Mouse (Mus musculus) small intestine, adult 2 months (tissue): ENCODE results near the gene Gimap3. TPM values are rescaled to one million over a fixed set of nuclear protein-coding genes. Genes with fewer than 3 reads are reported as not detected.

Source experiments
- H3K27ac ChIP-seq: fragments of 200-500 bp; 2 replicates; pipeline ENCODE4 v1.5.1; 2012; ENCODE audit warnings: low read depth, low read length, control low read depth, inconsistent platforms; ENCODE audit not compliant: insufficient read depth
- H3K27me3 ChIP-seq: fragments of 200-500 bp; 2 replicates; pipeline ENCODE4 v1.6.1; 2012; ENCODE audit warnings: mild to moderate bottlenecking, moderate library complexity, low read length, inconsistent platforms; ENCODE audit not compliant: control insufficient read depth, insufficient read depth
- H3K36me3 ChIP-seq: fragments of 200-500 bp; 2 replicates; pipeline ENCODE4 v1.6.1; 2012; ENCODE audit warnings: mild to moderate bottlenecking, low read length, control low read depth, inconsistent platforms; ENCODE audit not compliant: control insufficient read depth, insufficient read depth
- H3K4me1 ChIP-seq: fragments of 200-500 bp; 2 replicates; pipeline ENCODE4 v1.6.1; 2012; ENCODE audit warnings: low read length, inconsistent platforms, mixed read lengths; ENCODE audit not compliant: control insufficient read depth, insufficient read depth, insufficient read length
- H3K4me3 ChIP-seq: fragments of 200-500 bp; 2 replicates; pipeline ENCODE4 v1.5.1; 2012; ENCODE audit warnings: low read depth, mild to moderate bottlenecking, control low read depth, inconsistent platforms, low read length, moderate library complexity
- CTCF ChIP-seq: fragments of 200-500 bp; IDR thresholded peaks from 2 replicates; pipeline ENCODE4 v1.5.1; 2012; ENCODE audit warnings: low read depth, mild to moderate bottlenecking, control low read depth, inconsistent platforms, low read length, moderate library complexity, mixed read lengths; ENCODE audit not compliant: insufficient replicate concordance, insufficient read length; ENCODE audit errors: extremely low read depth
- POLR2A ChIP-seq: fragments of 200-500 bp; IDR thresholded peaks from 2 replicates; pipeline ENCODE4 v1.6.1; 2012; ENCODE audit warnings: low read depth, mild to moderate bottlenecking, control low read depth, inconsistent platforms, low read length, moderate library complexity
- WGBS: fragments of 180-500 bp; shearing (Covaris S2); methylation state at CpG from one replicate; pipeline ENCODE4 v1.1.7; 2018; 5-methylcytosine and 5-hydroxymethylcytosine counted together
- polyA plus RNA-seq: library from polyadenylated mRNA; depleted of rRNA; stranded (reverse); fragments of >200 nt; gene quantifications from 2 replicates; pipeline ENCODE4 v1.2.3, GENCODE M21; 2012; rRNA removed

Gimap3 gene
- 6.2 and 13.0 TPM in 2 replicates for polyA plus RNA-seq

DNA sequence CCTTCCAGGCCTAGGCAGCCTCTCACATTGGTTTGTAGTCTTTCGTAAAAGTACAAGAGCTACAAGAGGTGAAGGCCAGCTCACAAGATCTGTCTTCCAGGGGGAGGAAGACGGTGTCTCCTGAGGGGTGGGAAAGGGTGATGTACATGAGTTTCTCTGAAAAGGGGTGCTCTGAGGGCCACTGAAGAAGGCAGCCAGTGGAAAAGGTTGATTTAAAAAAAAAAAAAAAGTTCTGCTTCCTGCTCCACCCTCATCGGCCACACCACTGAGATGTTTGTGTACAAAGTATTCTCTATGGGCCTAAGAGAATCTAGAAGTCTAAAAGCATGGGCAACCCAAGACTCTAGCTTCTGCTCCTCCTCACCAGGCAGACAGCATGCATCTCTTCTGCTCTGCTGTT, at the start of gene Gimap3:
Gene Gimap3 (minus strand): TSS at position 156 of the 400 bp plus-strand sequence.
- Histone ChIP-seq H3K36me3 (no peaks in the 10 kb centered on the region), H3K27ac (peak within 1 kb of the TSS; percentile 80), H3K27me3 (no peaks in the 10 kb centered on the region), H3K4me1 (peaks cover 10% of the 10 kb centered on the region; the same call in 1 of the 2 replicates), H3K4me3 (peak within 1 kb of the TSS; percentile 54)
- TF ChIP-seq CTCF (no peak), POLR2A (no peak)
- WGBS, result 68% methylated on average over 3 of the region's 3 CpGs

DNA sequence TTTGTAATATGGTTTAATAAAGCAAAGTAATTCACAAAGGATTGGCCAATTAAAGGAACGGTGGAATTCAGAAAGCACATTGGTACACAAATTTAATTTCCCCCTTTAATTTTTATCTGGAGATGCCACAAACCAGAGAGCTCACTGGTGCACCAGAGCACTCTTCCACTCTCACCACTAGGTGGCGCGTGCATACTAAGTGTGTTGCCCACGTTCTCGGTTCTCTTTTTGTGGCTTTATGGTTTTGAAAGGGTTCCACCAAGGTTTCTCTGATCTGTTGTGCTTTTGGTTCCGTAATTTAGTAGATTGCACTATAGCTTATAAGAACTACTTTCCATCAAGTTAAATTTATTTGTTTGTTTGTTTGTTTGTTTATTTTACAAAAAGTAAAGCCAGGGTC, 47.2 kb upstream of the Gimap3 start:
- Histone ChIP-seq H3K36me3 (no peaks in the 10 kb centered on the region), H3K4me1 (no peaks in the 10 kb centered on the region), H3K4me3 (no peak overlapping the region), H3K27me3 (no peaks in the 10 kb centered on the region), H3K27ac (no peak overlapping the region)
- TF ChIP-seq CTCF (peak; percentile 90; the same call in 1 of the 2 replicates), POLR2A (no peak)
- under 1% methylated on average over 6 of the region's 6 CpGs for WGBS

DNA sequence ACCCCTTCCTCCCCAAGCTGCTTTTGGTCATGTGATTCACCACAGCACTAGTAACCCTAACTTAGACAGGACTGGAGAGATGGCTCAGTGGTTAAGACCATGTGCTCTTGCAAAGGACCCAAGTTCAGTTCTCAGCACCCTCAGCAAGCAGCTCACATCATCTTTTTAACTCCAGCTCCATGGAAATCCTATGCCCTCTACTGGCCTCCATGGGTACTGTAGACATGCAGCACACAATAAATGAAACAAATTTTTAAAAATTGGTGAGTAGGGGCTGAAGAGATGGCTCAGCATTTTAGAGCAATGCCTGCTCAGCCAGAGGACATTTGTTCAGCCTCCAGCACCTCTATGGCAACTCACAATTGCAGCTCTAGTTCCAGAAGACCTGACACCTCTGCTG, 44.4 kb upstream of the Gimap3 start:
- Histone ChIP-seq H3K4me1 (no peaks in the 10 kb centered on the region), H3K36me3 (no peaks in the 10 kb centered on the region), H3K4me3 (no peak overlapping the region), H3K27me3 (no peaks in the 10 kb centered on the region), H3K27ac (no peak overlapping the region)
- TF ChIP-seq POLR2A (no peak), CTCF (no peak)

DNA sequence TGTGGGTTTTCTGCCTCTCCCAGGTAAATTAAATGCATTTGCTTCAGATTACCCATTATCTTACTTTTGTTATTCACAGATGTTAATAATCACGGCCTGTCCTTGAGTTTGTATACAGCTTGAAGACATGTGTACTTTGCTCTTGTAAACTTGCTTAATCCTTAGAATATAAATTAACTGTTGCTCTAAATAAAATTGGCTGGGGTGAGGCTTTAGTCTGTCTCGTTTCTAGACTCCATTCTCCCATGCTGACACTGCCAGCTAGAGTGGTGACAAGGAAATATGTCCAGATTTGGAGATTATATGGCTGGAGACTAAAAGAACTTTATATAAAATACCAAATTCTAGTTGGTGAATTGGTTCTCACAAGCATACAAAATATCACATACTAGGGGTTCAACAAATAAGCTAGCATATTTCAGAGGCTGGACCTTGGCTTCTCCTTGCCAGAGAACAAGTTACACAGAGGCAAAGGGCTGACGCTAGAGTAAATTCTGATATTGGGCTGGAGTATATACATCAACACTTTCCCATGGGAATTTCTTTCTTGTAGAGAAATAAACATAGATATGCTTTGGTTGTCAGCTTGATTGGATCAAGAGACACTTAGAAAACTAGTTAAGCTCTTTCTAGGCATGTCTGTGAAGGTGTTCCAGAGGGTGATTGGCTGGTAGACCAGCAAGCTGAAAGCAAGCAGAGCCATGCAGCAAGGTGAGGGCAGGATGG, 39.0 kb upstream of the Gimap3 start:
- WGBS, result 49% methylated on average over 3 of the region's 3 CpGs
- TF ChIP-seq POLR2A (no peak), CTCF (no peak)
- Histone ChIP-seq H3K4me3 (no peak overlapping the region), H3K36me3 (no peaks in the 10 kb centered on the region), H3K27ac (peak overlapping the region; percentile 35), H3K4me1 (no peaks in the 10 kb centered on the region), H3K27me3 (no peaks in the 10 kb centered on the region)

DNA sequence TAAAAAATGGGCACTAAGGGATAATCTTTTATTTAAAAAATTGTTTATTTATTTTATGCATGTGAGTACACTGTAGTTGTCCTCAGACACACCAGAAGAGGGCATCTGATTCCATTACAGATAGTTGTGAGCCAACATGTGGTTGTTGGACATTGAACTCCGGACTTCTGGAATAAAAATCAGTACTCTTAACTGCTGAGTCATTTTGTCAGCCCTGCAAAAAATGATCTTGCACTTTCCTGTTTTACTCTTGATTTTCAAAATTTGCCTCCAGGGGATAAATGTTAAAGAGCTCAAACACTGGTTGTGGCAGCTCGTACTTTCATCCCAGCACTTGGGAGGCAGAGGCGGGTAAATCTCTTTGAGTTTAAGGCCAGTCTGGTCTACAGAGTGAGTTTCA, 36.1 kb upstream of the Gimap3 start:
- WGBS, result 89% methylated on average over 3 of the region's 3 CpGs
- H3K36me3 ChIP-seq, result no peaks in the 10 kb centered on the region
- H3K27me3 ChIP-seq, result no peaks in the 10 kb centered on the region
- no peaks in the 10 kb centered on the region for H3K4me1 ChIP-seq
- H3K4me3 ChIP-seq, result no peak overlapping the region
- TF ChIP-seq CTCF (no peak), POLR2A (no peak)
- H3K27ac ChIP-seq, result no peak overlapping the region

DNA sequence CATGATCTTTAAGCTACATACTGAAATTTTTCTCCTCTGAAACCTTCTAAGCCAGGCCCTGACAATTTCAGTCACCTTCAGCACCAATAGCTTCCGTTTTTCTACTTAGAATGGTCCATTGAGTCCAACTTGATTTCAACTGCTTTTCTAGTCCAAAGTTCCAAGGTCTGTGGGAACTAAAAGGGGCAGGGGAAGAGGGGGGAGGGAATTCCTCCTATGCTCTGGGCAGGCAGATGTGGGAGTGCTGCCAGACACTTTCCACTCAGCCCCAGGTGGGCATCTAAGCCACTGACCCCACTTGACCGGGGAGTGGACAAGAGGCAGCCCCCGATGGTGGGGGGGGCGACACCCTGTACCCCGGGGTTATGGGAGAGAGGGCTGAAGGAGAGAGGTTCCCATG, 33.7 kb upstream of the Gimap3 start:
- WGBS, result 82% methylated on average over 5 of the region's 5 CpGs
- Histone ChIP-seq H3K36me3 (no peaks in the 10 kb centered on the region), H3K27ac (no peak overlapping the region), H3K4me3 (no peak overlapping the region), H3K4me1 (no peaks in the 10 kb centered on the region), H3K27me3 (no peaks in the 10 kb centered on the region)
- TF ChIP-seq POLR2A (no peak), CTCF (no peak)

DNA sequence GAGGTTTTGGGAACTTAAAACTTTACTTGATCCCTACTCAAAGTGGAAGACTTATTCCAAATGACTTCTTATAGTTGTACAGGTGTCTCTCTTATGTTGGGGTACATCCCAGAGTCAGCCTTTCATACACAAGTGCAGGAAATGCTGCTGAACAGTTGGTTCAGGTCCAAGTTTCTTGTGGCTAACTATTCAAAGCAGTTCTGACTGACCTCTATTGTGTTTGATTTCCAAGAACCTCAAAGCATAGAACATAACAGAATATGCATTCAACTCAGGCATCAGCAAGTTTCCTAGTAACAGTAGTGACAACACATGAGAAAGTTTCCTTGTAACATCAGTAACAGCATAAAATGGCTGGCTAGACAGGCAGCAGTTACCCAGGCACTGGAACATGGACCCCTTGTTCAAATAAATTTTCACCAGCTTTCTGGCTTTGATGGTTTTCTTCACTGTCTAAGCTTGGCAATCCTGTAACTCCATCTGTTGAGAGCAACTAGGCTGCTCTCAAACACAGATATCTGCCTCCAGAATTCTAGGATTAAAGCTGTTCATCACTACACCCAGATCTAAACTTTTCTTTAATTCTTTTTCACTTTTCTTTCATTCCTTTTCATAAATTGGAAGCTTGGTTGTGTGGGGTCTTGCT, 32.9 kb upstream of the Gimap3 start:
- Histone ChIP-seq H3K4me1 (no peaks in the 10 kb centered on the region), H3K36me3 (no peaks in the 10 kb centered on the region), H3K27ac (no peak overlapping the region), H3K4me3 (no peak overlapping the region), H3K27me3 (no peaks in the 10 kb centered on the region)
- TF ChIP-seq POLR2A, result no peak
